Mouse (Mus musculus) lung, adult 2 months (tissue): Measurements from ENCODE around the gene 4930442H23Rik.
A peak's percentile ranks its signal among the peaks of the same experiment; 100 is the strongest.

Source experiments
- CTCF ChIP-seq: fragments of 200-500 bp; IDR thresholded peaks from 2 replicates; pipeline ENCODE4 v1.5.1; 2011; ENCODE audit warnings: mild to moderate bottlenecking, low read length, control low read depth; ENCODE audit not compliant: insufficient read depth
- POLR2A ChIP-seq: fragments of 200-500 bp; IDR thresholded peaks from 2 replicates; pipeline ENCODE4 v1.6.1; 2011; ENCODE audit warnings: low read depth, mild to moderate bottlenecking, control low read depth, low read length, borderline replicate concordance; ENCODE audit errors: extremely low read depth

GRCm38 (mm10) chr10:81198230-81198629 is 14.6 kb upstream of the 4930442H23Rik start:
- no peak for TF ChIP-seq POLR2A
- TF ChIP-seq CTCF: peak; percentile 53; the same call in 1 of the 2 replicates
